Mouse (Mus musculus) kidney, embryonic 14.5 days (tissue): ENCODE results near the gene Git2. TPM values are rescaled to one million over a fixed set of nuclear protein-coding genes. Genes with fewer than 3 reads are reported as not detected.

ENCODE experiments used
- ATAC-seq: fragments of 200-750 bp; cut with Nextera tagmentation; 2 replicates; pipeline ENCODE4 v1.8.0; 2017; ENCODE audit warnings: moderate number of reproducible peaks, mild to moderate bottlenecking, moderate TSS enrichment, moderate library complexity; ENCODE audit not compliant: low FRiP score, low TSS enrichment
- H3K27ac ChIP-seq: fragments of 300-500 bp; sonication (generic); 2 replicates; pipeline ENCODE4 v1.5.1; 2014; ENCODE audit warnings: low read depth, mild to moderate bottlenecking, low read length, moderate library complexity, mixed read lengths
- H3K27me3 ChIP-seq: fragments of 300-500 bp; sonication (generic); 2 replicates; pipeline ENCODE4 v1.6.1; 2014; ENCODE audit warnings: mild to moderate bottlenecking, low read length; ENCODE audit not compliant: control insufficient read depth, insufficient read depth
- H3K36me3 ChIP-seq: fragments of 300-500 bp; sonication (generic); 2 replicates; pipeline ENCODE4 v1.6.1; 2014; ENCODE audit warnings: low read length, mixed read lengths; ENCODE audit not compliant: control insufficient read depth, insufficient read depth
- H3K4me1 ChIP-seq: fragments of 300-500 bp; sonication (generic); 2 replicates; pipeline ENCODE4 v1.6.1; 2014; ENCODE audit warnings: low read length, mixed read lengths; ENCODE audit not compliant: control insufficient read depth, insufficient read depth
- H3K4me2 ChIP-seq: fragments of 300-500 bp; sonication (generic); replicated peaks from 2 replicates; pipeline ENCODE4 v1.6.1; 2014; ENCODE audit warnings: low read depth, mild to moderate bottlenecking, low read length
- H3K4me3 ChIP-seq: fragments of 300-500 bp; sonication (generic); 2 replicates; pipeline ENCODE4 v1.5.1; 2014; ENCODE audit warnings: mild to moderate bottlenecking, low read length
- H3K9ac ChIP-seq: fragments of 300-500 bp; sonication (generic); 2 replicates; pipeline ENCODE4 v1.6.1; 2014; ENCODE audit warnings: low read depth, mild to moderate bottlenecking, low read length, moderate library complexity
- H3K9me3 ChIP-seq: fragments of 300-500 bp; sonication (generic); 2 replicates; pipeline ENCODE4 v1.6.1; 2016; ENCODE audit warnings: low read length; ENCODE audit not compliant: control insufficient read depth
- WGBS: fragments of 180-500 bp; shearing (Covaris S2); extraction: QIAGEN DNeasy Blood & Tissue Kit; methylation state at CpG from one replicate; pipeline ENCODE4 v1.1.7; 2014; 5-methylcytosine and 5-hydroxymethylcytosine counted together
- polyA plus RNA-seq: library from polyadenylated mRNA; unstranded; fragments of >200 nt; fragmentation: Nextera tagmentation; extraction: Ambion mirVana; gene quantifications from 2 replicates; pipeline ENCODE4 v1.2.1, GENCODE M21; 2014

Git2 gene
- polyA plus RNA-seq, 1 experiment from 2014 or later = 41.7 TPM

- no peak for ATAC-seq
- Histone ChIP-seq H3K9ac (no peak overlapping the region), H3K36me3 (peaks cover 75% of the 10 kb centered on the region), H3K4me3 (no peak overlapping the region), H3K4me1 (no peaks in the 10 kb centered on the region), H3K4me2 (no peak overlapping the region), H3K27ac (no peak overlapping the region), H3K27me3 (no peaks in the 10 kb centered on the region), H3K9me3 (no peaks in the 10 kb centered on the region)
- 86% methylated on average over 6 of the region's 6 CpGs for WGBS
Observed at GRCm38 (mm10) chr5:114801841-114802240, 26.5 kb upstream of the Git2 start.

- no peak overlapping the region for H3K27ac ChIP-seq
- H3K4me1 ChIP-seq = peaks cover 6% of the 10 kb centered on the region; the same call in 1 of the 2 replicates
- no peak overlapping the region for H3K9ac ChIP-seq
- no peak overlapping the region for H3K4me2 ChIP-seq
- ATAC-seq = no peak
- no peaks in the 10 kb centered on the region for H3K27me3 ChIP-seq
- no peak overlapping the region for H3K4me3 ChIP-seq
- WGBS = 15% methylated on average over 8 of the region's 8 CpGs
- H3K9me3 ChIP-seq = no peaks in the 10 kb centered on the region
- H3K36me3 ChIP-seq = peaks cover 68% of the 10 kb centered on the region
Observed at GRCm38 (mm10) chr5:114801049-114801448, 25.7 kb upstream of the Git2 start.

GRCm38 (mm10) chr5:114799848-114800247, 24.5 kb upstream of the Git2 start:
- peaks cover 8% of the 10 kb centered on the region; the same call in 1 of the 2 replicates for H3K4me1 ChIP-seq
- no peak overlapping the region for H3K9ac ChIP-seq
- H3K4me3 ChIP-seq = no peak overlapping the region
- H3K9me3 ChIP-seq = no peaks in the 10 kb centered on the region
- H3K27me3 ChIP-seq = no peaks in the 10 kb centered on the region
- peaks cover 58% of the 10 kb centered on the region for H3K36me3 ChIP-seq
- no peak overlapping the region for H3K27ac ChIP-seq
- H3K4me2 ChIP-seq = no peak overlapping the region
- no peak for ATAC-seq
- 80% methylated on average over 11 of the region's 11 CpGs for WGBS

- Histone ChIP-seq H3K4me1 (peaks cover 8% of the 10 kb centered on the region; the same call in 1 of the 2 replicates), H3K9ac (no peak overlapping the region), H3K36me3 (peaks cover 53% of the 10 kb centered on the region), H3K4me3 (no peak overlapping the region), H3K9me3 (no peaks in the 10 kb centered on the region), H3K27ac (no peak overlapping the region), H3K27me3 (no peaks in the 10 kb centered on the region), H3K4me2 (no peak overlapping the region)
- 92% methylated on average over 8 of the region's 8 CpGs for WGBS
- no peak for ATAC-seq
Observed at GRCm38 (mm10) chr5:114797253-114797652, 21.9 kb upstream of the Git2 start.

- H3K36me3 ChIP-seq = peaks cover 57% of the 10 kb centered on the region
- peak overlapping the region; percentile 48 for H3K4me2 ChIP-seq
- 7% methylated on average over 39 of the region's 40 CpGs for WGBS
- H3K27me3 ChIP-seq = no peaks in the 10 kb centered on the region
- H3K9me3 ChIP-seq = no peaks in the 10 kb centered on the region
- peak; percentile 50; the same call in 1 of the 2 replicates for ATAC-seq
- no peak overlapping the region for H3K9ac ChIP-seq
- peaks cover 8% of the 10 kb centered on the region; the same call in 1 of the 2 replicates for H3K4me1 ChIP-seq
- peak overlapping the region; percentile 36 for H3K4me3 ChIP-seq
- H3K27ac ChIP-seq = no peak overlapping the region
Observed at GRCm38 (mm10) chr5:114796299-114797012, 21.1 kb upstream of the Git2 start.

GRCm38 (mm10) chr5:114795653-114796052, 20.3 kb upstream of the Git2 start:
- Histone ChIP-seq H3K4me3 (no peak overlapping the region), H3K4me1 (peaks cover 8% of the 10 kb centered on the region; the same call in 1 of the 2 replicates), H3K27ac (no peak overlapping the region), H3K4me2 (no peak overlapping the region), H3K9ac (no peak overlapping the region), H3K36me3 (peaks cover 64% of the 10 kb centered on the region), H3K27me3 (no peaks in the 10 kb centered on the region), H3K9me3 (no peaks in the 10 kb centered on the region)
- no peak for ATAC-seq
- 75% methylated on average over 9 of the region's 9 CpGs for WGBS

- Histone ChIP-seq H3K9ac (no peak overlapping the region), H3K4me2 (no peak overlapping the region), H3K4me3 (no peak overlapping the region), H3K36me3 (peaks cover 61% of the 10 kb centered on the region), H3K4me1 (peaks cover 8% of the 10 kb centered on the region; the same call in 1 of the 2 replicates), H3K9me3 (no peaks in the 10 kb centered on the region), H3K27me3 (no peaks in the 10 kb centered on the region), H3K27ac (no peak overlapping the region)
- WGBS = 40% methylated on average over 9 of the region's 9 CpGs
- ATAC-seq = no peak
Observed at GRCm38 (mm10) chr5:114795231-114795630, 19.9 kb upstream of the Git2 start.

GRCm38 (mm10) chr5:114794609-114795008, 19.3 kb upstream of the Git2 start:
- Histone ChIP-seq H3K4me2 (no peak overlapping the region), H3K27me3 (no peaks in the 10 kb centered on the region), H3K9me3 (no peaks in the 10 kb centered on the region), H3K36me3 (peaks cover 55% of the 10 kb centered on the region), H3K9ac (no peak overlapping the region), H3K27ac (no peak overlapping the region), H3K4me1 (peaks cover 8% of the 10 kb centered on the region; the same call in 1 of the 2 replicates), H3K4me3 (no peak overlapping the region)
- ATAC-seq = no peak
- 62% methylated on average over 4 of the region's 4 CpGs for WGBS

- H3K27ac ChIP-seq = no peak overlapping the region
Observed at GRCm38 (mm10) chr5:114793317-114793716, 18.0 kb upstream of the Git2 start.

More at GRCm38 (mm10) chr5:114793317-114793716, 18.0 kb upstream of the Git2 start:
- no peak overlapping the region for H3K4me3 ChIP-seq
- peaks cover 54% of the 10 kb centered on the region for H3K36me3 ChIP-seq
- no peak for ATAC-seq
- H3K9ac ChIP-seq = no peak overlapping the region
- no peak overlapping the region for H3K4me2 ChIP-seq
- H3K9me3 ChIP-seq = no peaks in the 10 kb centered on the region
- H3K4me1 ChIP-seq = peaks cover 8% of the 10 kb centered on the region; the same call in 1 of the 2 replicates
- H3K27me3 ChIP-seq = no peaks in the 10 kb centered on the region
- 76% methylated on average over 7 of the region's 7 CpGs for WGBS
